Mouse (Mus musculus): ENCODE data around the gene Dyrk1b.
"Not testable (repeated sequence)": the region's sequence is repeated elsewhere in the genome, so short reads cannot be mapped to it uniquely, and the experiment has no call there.

Dyrk1b gene

GRCm38 (mm10) chr7:28196528-28196927 lies 17.3 kb downstream of the Dyrk1b start:
- DNase-seq = peak; percentile 42 to 49

- DNase-seq = no peak
These were observed 19.8 kb downstream of the Dyrk1b start for GRCm38 (mm10) chr7:28199054-28199453.

DNA sequence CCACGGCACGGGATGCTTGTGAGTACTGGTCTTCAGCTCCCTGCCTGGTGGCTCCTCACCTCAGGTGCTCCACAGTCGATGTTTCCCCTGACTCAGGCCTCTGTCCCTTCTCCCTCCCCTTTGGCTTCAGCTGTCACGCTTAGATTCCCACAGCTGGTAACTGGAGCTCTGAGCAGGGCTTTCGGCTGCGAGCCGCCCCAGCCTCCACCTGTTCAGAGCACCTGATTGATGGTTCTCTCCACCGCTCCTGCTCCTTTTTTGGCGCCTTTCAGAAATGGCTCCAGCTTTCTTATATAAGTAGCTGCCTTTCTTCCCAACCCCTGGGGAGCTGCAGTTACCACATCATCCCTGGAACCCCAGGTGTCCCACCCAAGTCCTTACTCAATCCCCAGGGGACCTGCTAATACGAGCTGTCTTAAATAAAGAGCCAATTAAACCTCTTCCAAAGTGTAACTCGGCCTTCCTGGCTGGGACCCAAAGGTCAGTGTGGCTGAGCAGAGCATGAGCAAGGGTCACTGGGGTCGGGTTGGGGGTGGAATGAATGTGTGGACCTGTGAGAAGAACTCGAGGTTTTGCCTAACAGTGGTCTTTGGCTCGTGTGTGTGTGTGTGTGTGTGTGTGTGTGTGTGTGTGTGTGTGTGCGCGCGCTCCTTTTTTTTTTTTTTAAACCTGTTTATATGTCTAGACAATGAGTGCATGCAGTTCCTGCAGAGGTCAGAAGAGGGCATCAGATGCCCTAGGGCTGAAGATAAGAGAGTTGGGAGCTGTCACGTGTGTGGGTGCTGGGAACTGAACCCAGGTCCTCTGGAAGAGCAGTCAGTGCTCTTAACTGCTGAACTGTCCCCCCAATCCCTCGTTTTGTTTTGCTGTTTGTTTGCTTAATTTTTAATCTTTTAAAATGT lies 24.2 kb downstream of the Dyrk1b start:
- no peak for DNase-seq

DNA sequence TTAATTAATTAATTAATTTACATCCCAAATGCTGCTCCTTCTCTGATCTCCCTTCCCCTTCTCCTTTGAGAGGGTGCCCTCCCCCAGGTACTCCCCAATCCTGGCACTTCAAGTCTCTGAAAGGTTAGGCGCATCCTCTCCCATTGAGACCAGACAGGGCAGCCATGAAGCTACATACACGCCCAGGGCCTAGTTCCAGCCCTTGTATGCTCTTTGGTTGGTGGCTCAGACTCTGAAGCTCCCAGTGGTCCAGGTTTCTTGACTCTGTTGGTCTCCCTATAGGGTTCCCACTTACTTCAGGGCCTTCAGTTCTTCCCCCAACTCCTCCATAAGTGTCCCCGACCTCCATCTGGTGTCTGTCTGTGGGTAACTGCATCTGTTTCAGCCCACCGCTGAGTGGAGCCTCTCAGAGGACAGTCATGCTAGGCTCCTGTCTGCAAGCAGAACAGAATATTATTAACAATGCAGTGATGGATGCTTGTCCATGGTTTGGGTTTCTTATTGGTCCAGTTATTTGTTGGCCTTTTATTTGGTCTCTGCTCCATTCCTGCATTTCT lies 26.9 kb downstream of the Dyrk1b start:
- DNase-seq = peak; percentile 49 to 50

DNA sequence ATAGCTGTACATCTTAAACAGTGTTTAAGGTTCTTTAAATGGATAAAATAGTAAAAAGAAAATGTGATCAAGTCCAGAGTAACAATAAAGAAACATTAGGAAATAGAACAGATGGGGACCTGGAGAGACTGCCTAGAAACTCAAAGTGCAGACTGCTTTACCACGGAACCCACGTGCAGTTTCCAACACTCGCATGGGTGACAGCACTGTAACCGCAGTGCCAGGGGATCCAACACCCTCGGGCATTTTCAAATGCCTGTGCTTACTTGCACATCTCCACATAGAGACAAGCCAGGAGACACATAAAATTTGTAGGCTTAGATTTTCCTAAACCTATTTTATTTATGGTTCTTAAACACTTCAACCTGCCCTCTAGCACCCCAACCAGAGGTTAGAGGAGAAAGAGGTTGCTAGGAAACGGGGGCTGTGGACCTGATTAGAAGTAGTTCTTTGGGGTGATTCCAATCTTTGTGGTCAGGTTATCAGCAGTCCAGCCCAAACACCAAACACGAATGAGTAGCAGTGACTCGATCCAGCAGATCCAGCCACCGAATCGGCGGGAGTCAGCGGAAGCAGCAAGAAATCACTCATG lies 29.2 kb downstream of the Dyrk1b start:
- no peak for DNase-seq

DNA sequence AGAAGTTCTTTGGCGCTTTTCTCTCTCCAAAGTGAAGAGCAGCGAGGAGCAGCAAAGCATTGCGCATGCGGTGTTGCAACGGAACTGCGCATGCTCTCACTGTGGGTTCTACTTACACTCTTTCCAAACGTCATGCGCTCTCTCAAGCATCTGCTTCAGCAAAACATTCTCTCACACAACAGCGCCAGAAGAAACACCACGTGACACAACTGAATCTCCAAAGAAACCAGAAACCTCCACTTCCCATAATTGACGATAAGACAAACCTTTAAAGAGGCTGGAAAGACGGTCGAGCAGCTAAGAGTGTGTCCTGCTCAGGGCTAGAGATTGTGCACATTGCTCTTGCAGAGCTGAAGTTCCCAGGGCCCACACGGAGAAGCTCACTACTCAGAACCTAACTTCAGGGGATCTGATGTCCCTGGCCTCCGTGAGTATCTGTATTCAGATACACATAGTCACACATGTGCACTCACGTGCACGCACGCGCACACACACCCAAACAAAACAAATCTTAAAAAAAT lies 29.8 kb downstream of the Dyrk1b start:
- DNase-seq = peak; percentile 56 to 70

DNA sequence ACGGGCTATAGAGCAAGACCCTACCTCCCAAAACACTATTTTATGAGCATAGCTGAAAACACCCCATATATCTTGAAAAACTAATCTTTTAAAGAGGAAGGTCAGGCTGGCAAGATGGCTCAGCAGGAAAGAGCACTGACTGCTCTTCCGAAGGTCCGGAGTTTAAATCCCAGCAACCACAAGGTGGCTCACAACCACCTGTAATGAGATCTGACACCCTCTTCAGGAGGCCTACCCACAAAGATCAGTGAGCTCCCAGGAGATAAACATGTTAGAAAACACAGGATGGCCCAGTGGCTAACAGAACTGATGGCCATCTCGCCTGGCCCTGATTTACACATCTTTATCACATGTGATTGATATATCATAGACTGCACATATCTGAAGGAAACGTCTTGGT lies 31.5 kb downstream of the Dyrk1b start:
- DNase-seq = no peak

- DNase-seq = peak; percentile 86 to 87
These were observed 34.9 kb downstream of the Dyrk1b start for GRCm38 (mm10) chr7:28214142-28214541.

GRCm38 (mm10) chr7:28215950-28216349 lies 36.7 kb downstream of the Dyrk1b start:
- DNase-seq = not testable (repeated sequence)

DNA sequence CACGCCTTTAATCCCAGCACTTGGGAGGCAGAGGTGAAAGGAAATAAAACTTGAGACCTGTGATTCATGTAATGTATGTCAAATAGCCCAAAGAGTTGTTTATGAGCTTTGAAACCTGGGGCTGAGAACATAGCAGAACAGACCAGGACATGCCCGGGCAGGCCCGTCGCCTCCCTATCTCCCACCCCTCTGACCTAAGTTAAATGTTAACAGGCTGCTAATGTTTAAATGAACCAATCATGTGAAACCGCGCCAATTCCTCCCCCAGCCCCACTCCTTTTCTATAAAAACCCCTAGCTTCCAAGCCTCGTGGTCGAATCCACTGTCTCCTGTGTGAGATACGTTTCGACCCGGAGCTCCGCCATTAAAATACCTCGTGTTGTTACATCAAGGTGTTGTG lies 38.5 kb downstream of the Dyrk1b start:
- not testable (repeated sequence) for DNase-seq

DNA sequence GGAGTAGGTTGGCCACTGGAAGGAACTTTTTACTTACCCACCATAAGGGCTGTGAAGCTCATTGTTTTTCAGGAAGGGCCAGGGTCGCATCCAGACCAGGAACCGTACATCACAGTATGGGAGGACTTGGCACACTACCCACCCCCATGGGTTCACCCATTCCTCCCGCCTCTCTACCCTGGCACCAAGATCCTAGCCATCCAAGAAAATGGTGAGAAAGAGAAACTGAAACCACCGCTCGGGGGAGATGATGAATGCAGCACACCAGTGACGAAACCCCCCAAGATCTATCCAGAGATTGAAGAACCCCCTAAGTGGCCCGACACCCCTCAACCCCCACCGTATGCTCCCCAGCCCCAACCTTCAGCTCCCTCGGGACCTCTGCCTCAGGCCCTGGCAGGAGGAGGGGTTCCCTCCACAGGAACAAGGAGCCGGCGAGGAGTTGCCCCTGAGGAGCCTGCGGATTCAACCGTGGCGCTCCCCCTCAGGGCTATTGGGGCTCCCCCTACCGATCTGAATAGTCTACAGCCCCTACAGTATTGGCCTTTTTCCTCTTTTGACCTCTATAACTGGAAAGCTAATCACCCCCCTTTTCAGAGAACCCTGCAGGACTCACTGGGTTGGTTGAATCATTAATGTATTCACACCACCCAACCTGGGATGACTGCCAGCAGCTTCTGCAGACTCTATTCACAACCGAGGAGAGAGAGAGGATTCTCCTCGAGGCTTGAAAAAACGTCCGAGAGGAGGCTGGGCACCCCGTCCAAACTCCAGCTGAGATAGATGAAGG lies 39.9 kb downstream of the Dyrk1b start:
- DNase-seq = peak; percentile 82 to 83

DNA sequence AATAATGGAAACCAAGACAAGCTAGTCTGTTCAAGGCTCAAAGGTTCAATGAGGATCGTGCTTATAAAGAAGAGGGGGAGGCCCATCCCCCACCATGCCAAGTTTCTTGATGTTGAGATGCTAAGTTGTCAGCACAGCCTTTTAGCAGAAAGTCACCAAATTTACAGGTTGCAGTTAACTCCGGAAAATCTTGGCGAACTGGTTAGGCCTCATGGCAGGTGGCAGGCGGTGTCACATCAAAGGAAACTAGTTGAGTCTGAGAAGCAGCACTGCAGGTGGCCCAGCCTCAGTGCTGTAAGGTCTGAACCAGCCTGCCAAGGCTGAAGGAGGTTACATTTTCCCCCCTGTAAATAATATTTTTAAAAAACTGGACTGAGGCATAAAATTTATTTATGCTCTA lies 47.6 kb downstream of the Dyrk1b start:
- DNase-seq = not testable (repeated sequence)

DNA sequence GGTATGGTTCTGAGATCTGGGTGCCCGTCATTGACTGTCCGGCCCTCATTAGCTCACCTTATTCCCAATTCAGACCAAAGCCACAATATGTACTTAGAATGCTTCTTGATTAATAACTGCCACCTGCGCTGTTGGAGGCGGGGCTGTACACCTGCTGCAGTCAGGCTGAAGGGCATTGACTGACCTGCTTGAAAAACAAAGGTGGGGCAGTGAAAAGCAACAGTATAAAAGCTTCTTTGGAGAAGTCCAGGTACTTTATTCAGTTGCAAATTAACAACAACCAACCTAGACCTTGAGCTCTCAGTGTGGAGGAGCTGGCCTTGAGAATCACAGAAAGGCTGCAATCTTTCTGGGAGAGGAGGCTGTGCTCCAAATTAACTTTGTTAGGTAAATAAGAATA lies 48.2 kb downstream of the Dyrk1b start:
- DNase-seq = not testable (repeated sequence)
